Mouse (Mus musculus) T-helper 1 cell (primary cell): ENCODE data around the gene 2810021J22Rik.

Experiments used
- in situ Hi-C: fragments of 300-600 bp; cut with MboI, MseI; formaldehyde crosslinking; loops from one replicate; pipeline ENCODE4 v1.15.1; 2025; ENCODE audit warnings: high pct_unique_total_duplicates

2810021J22Rik gene

DNA sequence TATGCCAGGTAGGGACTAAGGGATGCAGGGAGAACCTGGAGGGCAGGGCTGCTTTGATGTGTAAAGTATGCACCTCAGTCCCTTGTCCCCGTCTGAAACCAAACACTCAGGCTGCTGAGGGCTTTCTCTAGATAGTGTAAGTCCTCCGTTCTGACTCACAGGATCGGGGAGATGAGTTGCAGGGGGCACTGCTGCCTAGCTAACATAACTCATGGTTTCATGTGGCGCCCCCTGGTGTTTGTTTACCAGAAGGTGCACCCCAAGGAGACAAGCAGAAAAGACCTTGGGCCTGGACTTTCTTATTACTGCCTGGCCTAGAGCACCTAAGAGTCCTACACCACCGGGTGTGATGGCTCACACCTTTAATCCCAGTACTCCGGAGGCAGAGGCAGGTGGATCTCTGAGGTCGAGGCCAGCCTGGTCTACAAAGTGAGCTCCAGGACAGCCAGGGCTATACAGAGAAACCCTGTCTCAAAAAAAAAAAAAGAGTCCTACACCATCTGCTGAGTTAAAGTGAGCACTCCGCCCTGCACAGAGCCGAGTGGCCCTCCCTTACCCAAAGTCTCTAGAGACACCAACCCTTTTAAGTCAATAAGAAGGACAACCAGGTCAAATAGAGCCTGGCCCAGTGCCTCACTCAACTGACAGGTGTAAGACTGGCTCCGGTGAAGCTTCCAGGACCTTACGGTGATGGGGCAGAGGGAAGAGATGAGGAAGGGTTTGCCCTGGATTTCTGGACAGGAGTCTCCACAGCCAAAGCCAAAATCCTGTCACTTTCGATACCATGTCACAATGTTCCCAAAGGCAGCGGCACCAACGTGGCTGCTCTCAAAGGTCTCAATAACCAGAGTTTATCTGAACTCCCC, 50.1 kb downstream of the 2810021J22Rik start:
- in situ Hi-C loops: no loop called here

DNA sequence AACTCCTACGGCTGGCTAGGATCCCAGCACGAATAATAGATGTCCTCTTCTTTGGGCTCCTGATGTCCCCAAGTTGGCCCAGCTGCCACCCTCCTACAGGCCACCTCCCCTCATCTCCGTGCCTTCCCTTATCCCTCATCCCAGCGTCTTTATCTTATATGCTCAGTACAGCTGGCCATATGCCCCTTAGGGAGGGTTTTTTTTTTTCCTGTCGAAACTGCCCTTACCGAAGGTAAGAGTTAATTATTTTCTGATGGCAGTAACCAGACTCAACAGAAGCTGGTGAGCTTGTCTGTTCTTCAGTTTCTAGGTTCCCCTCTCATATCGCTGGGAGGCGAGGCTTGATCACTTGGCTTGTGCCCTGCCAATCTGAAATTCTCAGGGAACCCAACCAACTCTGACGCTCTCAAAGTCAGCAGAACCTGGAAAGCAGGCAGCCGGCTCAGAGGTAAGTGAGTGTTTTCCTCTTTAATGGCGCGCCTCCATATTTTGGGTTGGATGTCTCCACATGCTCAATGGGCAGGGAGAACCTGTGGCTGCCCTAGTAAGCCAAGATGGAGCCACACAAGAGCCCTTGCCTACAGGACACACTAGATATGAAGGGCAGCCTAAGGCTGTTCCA, 50.8 kb downstream of the 2810021J22Rik start, which contains the start of gene Btnl10:
Btnl10 (plus strand) TSS at position 164 of the 622 bp plus-strand sequence.
- in situ Hi-C loops: no loop called here

DNA sequence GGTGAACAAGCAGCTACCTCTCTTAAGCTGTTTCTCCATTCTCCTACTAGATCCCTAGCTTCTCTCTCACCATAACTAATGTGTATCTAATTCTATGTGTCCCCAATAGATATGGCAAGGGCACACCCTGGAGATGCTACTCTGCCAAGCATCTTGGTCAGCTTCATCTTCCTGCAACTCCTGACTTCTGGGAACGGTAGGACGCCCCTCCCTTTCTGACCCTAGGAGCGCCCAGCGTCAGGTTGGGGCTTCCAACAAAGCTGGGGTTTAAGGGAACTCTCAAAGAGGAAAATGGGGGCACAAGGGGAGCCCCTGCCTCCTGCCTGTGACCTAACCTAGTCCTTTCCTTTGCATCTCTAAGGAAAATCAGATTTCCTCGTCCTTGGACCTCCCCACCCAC, 51.7 kb downstream of the 2810021J22Rik start:
- in situ Hi-C loops: no loop called here

DNA sequence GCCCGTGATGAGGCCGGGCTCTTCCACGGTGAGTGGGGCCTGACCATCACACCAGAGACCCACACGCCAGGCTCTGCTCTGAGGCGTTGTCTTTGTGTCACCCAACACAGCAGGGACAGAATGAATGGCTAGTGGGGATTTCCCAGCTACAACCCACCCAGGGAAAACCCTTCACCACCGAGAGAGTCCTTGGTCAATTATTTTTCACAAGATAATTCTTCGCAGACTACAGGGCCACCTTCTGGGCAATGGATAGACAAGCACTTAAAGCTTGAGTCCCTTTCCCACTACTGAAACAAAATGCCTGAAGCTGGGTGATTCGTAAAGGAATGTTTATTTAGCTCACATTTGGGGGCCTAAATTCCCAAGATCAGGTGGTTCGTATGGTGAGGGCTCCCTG, 55.4 kb downstream of the 2810021J22Rik start:
- in situ Hi-C loops: loop anchor here (5.0 to 10.0 kb wide), 2 partner anchors 55 to 1842 kb away; partner anchors contain the start of gene Trim11

DNA sequence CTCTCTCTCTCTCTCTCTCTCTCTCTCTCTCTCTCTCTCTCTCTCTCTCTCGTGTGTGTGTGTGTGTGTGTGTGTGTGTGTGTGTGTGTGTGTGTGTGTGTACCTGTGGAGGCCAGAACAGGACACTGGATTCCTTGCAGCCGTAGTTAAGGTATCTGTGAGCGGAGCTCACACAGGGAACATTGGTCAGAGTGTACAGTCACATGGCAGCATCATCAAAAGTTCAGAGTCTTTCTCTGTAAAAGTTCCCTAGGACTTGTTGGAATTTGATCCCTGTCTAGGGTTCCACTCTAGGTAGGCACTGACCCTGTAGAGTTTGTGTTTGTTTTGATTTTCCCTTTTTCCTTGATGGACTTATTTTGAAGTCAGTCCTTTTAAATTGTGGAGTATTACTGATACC, 59.6 kb downstream of the 2810021J22Rik start:
- in situ Hi-C loops: loop anchor here (10.0 kb wide), 1 partner anchor 1838 kb away; no protein-coding TSS in a partner anchor

DNA sequence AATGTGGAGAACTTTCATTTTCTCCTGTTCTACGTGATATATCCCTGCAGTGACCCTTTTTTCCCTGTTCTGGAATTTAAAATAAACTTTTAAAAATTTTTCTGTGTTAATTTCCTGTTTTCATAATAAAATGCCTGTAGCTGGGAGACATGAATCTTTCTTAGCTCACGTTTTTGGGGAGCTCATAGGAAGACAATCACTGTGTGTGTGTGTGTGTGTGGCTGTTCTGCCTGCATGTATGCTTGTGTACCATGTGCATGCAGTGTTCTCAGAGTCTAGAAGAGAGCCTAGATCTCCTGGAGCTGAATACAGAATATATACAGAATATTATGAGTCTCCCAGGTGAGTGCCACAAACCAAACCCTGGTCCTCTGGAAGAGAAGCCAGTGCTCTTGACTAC, 60.0 kb downstream of the 2810021J22Rik start:
- in situ Hi-C loops: loop anchor here (10.0 kb wide), 1 partner anchor 1838 kb away; no protein-coding TSS in a partner anchor

DNA sequence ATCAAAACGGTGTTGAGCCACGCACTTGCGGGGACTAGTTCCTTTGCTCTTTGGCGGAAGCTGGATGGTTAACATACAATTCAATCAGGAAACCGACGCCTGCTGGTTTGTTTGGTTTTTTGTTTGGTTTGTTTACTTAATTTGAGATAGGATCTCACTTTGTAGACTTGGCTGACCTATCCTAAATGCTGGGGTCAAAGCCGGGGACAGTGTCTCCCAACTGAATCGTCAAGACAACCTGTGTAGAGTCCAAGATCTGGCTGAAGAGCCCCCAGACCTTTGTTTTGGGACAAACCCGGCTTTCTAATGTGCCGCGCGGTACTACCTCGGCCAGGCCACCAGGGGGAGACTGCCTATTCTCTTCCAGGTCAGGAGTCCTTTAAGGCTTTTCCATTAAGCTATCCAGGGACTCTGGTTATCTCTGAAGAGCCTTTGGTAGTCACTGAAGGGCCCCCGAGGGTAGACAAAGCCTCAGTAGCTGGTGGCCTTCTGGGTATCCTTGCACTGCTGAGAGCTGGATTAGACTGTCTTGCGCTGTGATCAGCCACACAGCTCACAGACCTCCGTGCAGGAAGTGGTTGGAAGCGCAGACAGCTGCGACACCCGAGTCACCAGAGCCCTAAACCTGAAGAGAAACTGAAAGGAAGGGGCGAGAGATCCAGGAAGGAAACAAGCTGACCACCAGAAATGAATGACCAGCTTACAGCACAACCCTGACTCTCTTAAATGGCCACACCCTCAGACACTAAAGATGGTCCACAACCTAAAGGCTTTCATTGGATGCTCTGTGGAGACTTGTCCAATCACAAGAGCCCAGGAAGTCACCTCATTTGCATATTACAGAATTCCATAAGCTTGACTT, 61.0 kb downstream of the 2810021J22Rik start:
- in situ Hi-C loops: loop anchor here (10.0 kb wide), 1 partner anchor 1837 kb away; no protein-coding TSS in a partner anchor

DNA sequence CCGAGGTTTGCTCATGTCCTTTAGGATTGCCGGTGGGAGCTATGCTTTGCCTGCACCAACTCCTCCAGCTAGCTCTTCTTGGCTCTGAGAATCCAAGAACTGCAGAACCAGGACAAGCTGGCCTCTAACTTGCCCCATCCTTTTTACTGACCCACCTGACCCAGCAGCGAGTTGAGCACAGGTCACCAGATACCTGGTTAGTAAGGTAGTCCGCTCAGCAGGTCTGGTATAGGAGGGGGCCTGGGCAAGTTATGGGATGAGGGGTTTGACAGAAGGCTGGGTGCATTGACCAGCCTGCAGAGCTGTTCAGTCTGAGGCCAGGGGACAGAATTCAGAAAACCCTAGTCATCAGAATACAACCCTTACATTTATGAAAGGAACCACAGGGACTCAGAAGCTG, 62.0 kb downstream of the 2810021J22Rik start:
- in situ Hi-C loops: loop anchor here (10.0 kb wide), 1 partner anchor 1836 kb away; no protein-coding TSS in a partner anchor

DNA sequence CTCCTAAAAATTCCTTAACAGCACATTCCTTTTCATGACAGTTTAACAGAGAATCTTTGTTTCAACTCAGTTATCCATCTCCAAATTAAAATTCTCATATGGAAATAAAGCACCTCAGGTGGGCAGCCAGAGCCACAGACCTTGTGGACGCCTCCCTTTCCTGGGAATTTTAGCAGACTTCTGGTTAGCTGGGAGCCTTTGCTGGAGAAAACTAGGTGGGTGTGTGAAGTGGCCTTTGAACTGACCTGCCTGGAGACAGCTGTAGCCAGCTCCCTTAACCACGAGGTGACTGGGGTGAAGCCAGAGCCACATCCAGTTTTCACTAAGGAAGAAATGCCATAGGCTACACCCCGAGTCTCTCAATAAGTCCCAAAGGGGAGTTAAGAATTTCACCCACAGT, 62.6 kb downstream of the 2810021J22Rik start:
- in situ Hi-C loops: loop anchor here (10.0 kb wide), 1 partner anchor 1835 kb away; no protein-coding TSS in a partner anchor

DNA sequence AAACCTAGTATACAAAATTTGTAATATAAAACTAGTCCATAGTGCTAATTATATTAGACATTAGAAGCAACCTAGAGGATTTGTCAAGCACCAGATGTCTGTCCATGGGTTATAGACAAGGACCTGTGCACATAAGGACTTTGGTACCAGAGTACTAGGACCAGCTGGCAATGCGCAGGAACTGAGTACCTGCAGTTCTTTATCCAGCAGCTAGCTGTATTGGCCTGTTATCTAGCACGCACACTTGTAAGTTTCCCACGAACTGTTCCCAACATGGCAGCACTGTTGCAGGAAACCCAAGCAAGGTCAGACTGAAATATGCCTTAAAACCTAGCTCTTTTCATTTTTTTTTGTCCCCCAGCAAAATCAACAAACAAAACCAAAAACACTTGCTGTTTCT, 63.2 kb downstream of the 2810021J22Rik start:
- in situ Hi-C loops: no loop called here

DNA sequence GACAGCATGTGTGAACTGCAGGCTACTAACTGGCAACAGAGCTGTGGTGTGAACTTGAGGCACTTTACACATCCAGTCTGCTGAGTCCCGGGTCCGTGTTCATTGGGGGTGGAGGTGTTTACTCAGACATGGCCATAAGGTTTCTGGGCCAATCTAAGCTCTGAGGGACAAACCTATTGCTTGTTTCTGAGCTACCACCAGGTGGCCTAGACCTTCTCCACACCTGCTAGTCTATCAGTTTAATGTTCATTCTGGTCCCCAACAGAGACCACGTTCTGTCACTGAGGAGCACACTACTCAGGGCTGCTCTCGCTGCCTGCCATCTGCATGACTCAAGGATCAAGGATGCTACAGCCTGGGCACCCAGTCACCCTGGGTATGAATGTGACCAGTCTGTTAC, 64.6 kb downstream of the 2810021J22Rik start:
- in situ Hi-C loops: no loop called here
